Mouse (Mus musculus) mouse embryonic stem cell (cell line): ENCODE results near the gene Mgat2.

Source experiments
- in situ Hi-C, 2 experiments: fragments of 300-500 bp; cut with MboI; formaldehyde crosslinking; loops; 1 replicate in 1 of 2; 3 replicates in 1 of 2; pipeline ENCODE4 v1.14.3; 2019 to 2020; ENCODE audit warnings: low sequenced_read_pairs in 2 of 2, low pct_unique_long_range_greater_than_20kb in 1 of 2, mixed read lengths in 1 of 2; ENCODE audit not compliant: unreplicated experiment in 1 of 2

Gene Mgat2

DNA sequence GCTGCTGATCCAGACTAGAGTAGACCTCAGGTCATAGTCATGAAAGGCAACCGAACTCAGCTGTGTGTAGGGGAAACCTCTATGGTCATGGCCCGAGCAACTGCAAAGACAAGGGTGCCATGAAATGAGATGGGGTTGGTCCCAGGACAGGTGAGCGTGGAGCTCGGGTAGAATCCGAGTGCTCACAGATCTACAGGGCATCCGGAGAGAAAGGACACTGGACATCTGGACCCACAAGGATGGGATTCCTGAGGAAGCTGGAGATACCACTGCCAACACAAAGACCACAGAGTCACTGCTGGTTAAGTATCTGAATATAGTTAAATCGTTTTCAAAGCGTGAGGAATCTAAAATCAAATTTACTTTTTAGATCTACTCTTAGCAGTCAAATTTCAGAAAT, 23.4 kb downstream of the Mgat2 start:
- in situ Hi-C loops = no loop called here

DNA sequence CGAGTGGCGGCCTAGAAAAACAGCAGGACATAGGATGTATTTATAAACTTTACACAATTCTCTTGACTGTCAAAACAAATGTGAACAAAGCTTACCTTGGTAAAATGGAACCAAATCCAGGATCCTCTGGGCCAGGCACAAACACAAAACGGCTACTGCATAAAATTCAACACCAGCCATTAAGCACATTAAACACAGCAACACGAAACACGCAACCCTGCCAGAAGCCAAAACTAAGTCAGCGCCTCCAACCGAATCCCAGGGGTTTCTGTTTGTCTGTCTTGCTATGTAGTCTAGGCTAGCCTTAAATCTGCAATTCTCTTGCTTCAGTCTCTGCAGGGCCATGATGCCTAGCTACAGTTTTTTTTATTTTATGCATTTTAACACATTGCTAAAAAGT, 24.0 kb downstream of the Mgat2 start:
- in situ Hi-C loops = no loop called here

DNA sequence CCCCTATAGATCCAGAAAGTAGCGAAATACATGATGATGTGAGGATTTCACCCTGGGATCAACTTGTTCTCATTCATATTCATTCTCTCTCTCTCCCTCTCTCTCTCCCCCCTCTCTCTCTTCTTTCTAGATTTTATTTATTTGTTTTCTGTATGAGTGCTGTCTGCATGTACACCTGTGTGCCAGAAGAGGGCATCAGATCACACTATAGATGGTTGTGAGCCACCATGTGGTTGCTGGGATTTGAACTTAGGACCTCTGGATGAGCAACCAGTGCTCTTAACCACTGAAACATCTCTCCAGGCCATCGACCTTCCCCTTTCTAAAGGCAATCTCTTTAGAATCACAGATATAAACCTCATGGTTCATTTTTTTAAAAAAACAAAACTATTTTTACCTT, 24.6 kb downstream of the Mgat2 start:
- in situ Hi-C loops = no loop called here

GRCm38 (mm10) chr12:69210056-69210979, 26.4 kb downstream of the Mgat2 start:
- in situ Hi-C loops = loop anchor here in 1 of 2 experiments (10.0 kb wide), 2 partner anchors 104 to 144 kb away; partner anchors contain the start of gene Nemf

DNA sequence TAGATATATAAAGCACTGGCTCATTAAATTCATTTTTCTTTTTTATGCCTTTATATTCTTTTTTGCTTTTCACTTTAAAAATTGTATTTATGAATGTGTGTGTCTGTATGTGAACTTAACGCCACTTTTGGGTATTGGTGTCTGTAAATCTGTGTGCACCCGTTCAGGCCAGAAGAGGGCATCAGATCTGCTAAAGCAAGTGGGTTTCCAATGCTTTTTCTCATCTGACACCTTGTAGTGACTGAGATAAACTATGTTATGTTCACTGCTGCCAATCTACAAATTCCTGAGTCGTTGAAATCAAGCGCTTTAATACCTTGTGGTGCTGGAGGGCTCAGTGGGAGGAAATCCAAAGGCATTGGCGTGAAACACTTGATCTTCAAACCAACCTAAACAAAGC, 27.1 kb downstream of the Mgat2 start:
- in situ Hi-C loops = loop anchor here in 1 of 2 experiments (10.0 kb wide), 2 partner anchors 104 to 144 kb away; partner anchors contain the start of gene Nemf

GRCm38 (mm10) chr12:69213186-69213777, 29.3 kb downstream of the Mgat2 start:
- in situ Hi-C loops = loop anchor here in 1 of 2 experiments (10.0 kb wide), 2 partner anchors 102 to 142 kb away; partner anchors contain the start of gene Nemf

DNA sequence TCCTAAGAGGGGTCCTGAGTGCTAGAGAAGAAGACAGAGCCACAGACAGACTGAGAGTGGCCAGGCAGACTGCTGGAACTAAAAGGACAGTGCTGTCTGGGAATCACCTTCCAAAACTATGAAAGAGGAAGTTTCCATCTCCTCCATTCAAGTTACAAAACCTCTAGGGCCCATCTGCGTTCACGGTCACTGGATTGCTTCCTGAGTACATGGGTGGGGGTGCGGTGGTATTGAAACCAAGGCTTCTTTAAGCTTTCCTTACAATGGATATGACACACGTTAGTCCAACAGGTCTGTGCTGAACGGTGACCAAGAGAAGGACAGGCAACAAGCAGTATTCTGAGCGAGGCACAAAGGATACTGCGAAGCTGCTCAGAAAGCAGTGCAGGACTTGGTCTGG, 30.4 kb downstream of the Mgat2 start:
- in situ Hi-C loops = loop anchor here in 1 of 2 experiments (10.0 kb wide), 2 partner anchors 100 to 140 kb away; partner anchors contain the start of gene Nemf

GRCm38 (mm10) chr12:69215000-69215785, 31.2 kb downstream of the Mgat2 start:
- in situ Hi-C loops = loop anchor here in 1 of 2 experiments (10.0 kb wide), 2 partner anchors 100 to 140 kb away; partner anchors contain the start of gene Nemf

- in situ Hi-C loops = loop anchor here in 1 of 2 experiments (10.0 kb wide), 2 partner anchors 98 to 138 kb away; partner anchors contain the start of gene Nemf
These were observed 32.6 kb downstream of the Mgat2 start for GRCm38 (mm10) chr12:69216587-69216986.

DNA sequence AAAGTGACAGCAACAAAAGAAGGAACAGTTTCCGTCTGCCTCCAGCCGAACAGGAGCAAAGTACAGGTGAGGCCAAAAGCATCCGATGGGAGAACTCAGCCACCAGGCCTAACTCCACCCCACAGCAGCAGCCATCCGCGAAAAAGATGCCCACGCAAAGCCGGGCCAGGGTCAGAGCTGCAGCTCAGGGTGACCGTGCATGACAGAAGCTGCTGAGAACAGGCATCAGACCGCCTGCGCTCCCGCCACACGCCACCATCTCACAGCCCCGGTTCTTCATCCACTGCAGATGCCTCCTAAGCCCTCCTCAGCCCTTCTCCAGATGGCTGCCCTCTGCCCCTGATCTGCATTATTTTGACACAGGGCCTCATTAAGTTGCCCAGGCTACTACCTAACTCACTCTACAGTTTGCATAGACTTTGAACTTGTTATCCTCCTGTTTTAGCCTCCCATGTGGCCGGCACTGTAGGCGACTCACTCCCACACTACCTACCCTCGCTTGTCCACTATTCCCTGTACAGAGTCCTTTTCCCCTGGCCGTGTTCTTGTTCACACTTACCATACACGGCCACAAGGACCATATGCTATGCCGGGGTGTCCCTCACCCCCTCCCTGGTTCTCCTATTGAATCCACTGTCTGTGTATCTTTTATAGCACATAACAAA, 36.8 kb downstream of the Mgat2 start:
- in situ Hi-C loops = no loop called here

- in situ Hi-C loops = no loop called here
These were observed 44.0 kb downstream of the Mgat2 start, which contains the start of gene Pole2 for GRCm38 (mm10) chr12:69227776-69228466. Gene Pole2 (minus strand): TSS chr12:69228195.

- in situ Hi-C loops = no loop called here
These were observed 45.3 kb downstream of the Mgat2 start for GRCm38 (mm10) chr12:69229251-69229650.

DNA sequence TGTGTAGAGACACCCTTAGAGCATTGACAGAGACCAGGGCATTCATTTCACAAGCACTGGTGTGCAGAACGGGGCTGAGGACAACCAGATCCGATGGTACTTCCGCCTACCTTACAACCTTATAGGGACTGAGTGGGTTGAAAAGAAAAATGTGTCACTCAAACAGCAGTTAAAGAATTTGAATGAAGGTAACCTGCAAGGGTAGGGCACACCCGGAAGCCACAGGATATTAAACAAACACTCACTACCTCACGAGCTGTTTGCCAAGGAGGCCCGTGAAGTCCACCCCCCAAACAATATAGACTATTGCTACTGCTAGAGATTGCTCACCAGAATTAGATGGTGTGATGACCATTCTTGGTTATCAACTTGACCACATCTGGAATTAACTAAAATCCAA, 51.8 kb downstream of the Mgat2 start:
- in situ Hi-C loops = no loop called here
